Mouse (Mus musculus): ENCODE results near the gene Ngrn.

The Ngrn gene

GRCm38 (mm10) chr7:80261372-80261990 lies 466 bp downstream of the Ngrn start:
- DNase-seq (ENCODE audit: low read depth, low spot score) = no peak

GRCm38 (mm10) chr7:80264606-80265005 lies 3.6 kb downstream of the Ngrn start:
- no peak for DNase-seq (ENCODE audit: low read depth, low spot score)

- no peak for DNase-seq (ENCODE audit: low read depth, low spot score)
Measured at GRCm38 (mm10) chr7:80267764-80268163, 6.7 kb downstream of the Ngrn start.

- peak; percentile 88 for DNase-seq (ENCODE audit: low read depth, low spot score)
Measured at GRCm38 (mm10) chr7:80268897-80269750, 8.1 kb downstream of the Ngrn start, which contains the start of gene Vps33b. Gene Vps33b, plus strand, starts transcription at chr7:80269649.

GRCm38 (mm10) chr7:80269751-80270255 lies 8.8 kb downstream of the Ngrn start:
- DNase-seq (ENCODE audit: low read depth, low spot score) = no peak

GRCm38 (mm10) chr7:80273456-80273855 lies 12.4 kb downstream of the Ngrn start:
- DNase-seq (ENCODE audit: low read depth, low spot score) = no peak

- no peak for DNase-seq (ENCODE audit: low read depth, low spot score)
Measured at GRCm38 (mm10) chr7:80276374-80276773, 15.4 kb downstream of the Ngrn start.

GRCm38 (mm10) chr7:80280032-80280431 lies 19.0 kb downstream of the Ngrn start:
- no peak for DNase-seq (ENCODE audit: low read depth, low spot score)

- DNase-seq (ENCODE audit: low read depth, low spot score) = no peak
Measured at GRCm38 (mm10) chr7:80280998-80281397, 20.0 kb downstream of the Ngrn start.

- DNase-seq (ENCODE audit: low read depth, low spot score) = no peak
Measured at GRCm38 (mm10) chr7:80281646-80282045, 20.6 kb downstream of the Ngrn start.

GRCm38 (mm10) chr7:80283226-80283918 lies 22.4 kb downstream of the Ngrn start:
- no peak for DNase-seq (ENCODE audit: low read depth, low spot score)

- no peak for DNase-seq (ENCODE audit: low read depth, low spot score)
Measured at GRCm38 (mm10) chr7:80284391-80284790, 23.4 kb downstream of the Ngrn start.

GRCm38 (mm10) chr7:80285725-80286124 lies 24.7 kb downstream of the Ngrn start:
- DNase-seq (ENCODE audit: low read depth, low spot score) = no peak

- no peak for DNase-seq (ENCODE audit: low read depth, low spot score)
Measured at GRCm38 (mm10) chr7:80287736-80288135, 26.7 kb downstream of the Ngrn start.

- DNase-seq (ENCODE audit: low read depth, low spot score) = peak; percentile 87
Measured at GRCm38 (mm10) chr7:80294062-80294763, 33.2 kb downstream of the Ngrn start, which contains the start of gene Prc1. Gene Prc1, plus strand, starts transcription at chr7:80294450.

GRCm38 (mm10) chr7:80294764-80295648 lies 34.0 kb downstream of the Ngrn start:
- DNase-seq (ENCODE audit: low read depth, low spot score) = no peak

- DNase-seq (ENCODE audit: low read depth, low spot score) = no peak
Measured at GRCm38 (mm10) chr7:80296462-80296861, 35.4 kb downstream of the Ngrn start.

- DNase-seq (ENCODE audit: low read depth, low spot score) = no peak
Measured at GRCm38 (mm10) chr7:80297041-80297440, 36.0 kb downstream of the Ngrn start.

GRCm38 (mm10) chr7:80298754-80299153 lies 37.7 kb downstream of the Ngrn start:
- DNase-seq (ENCODE audit: low read depth, low spot score) = no peak

- no peak for DNase-seq (ENCODE audit: low read depth, low spot score)
Measured at GRCm38 (mm10) chr7:80299568-80299967, 38.6 kb downstream of the Ngrn start.

Data from retina, adult 2 months (tissue).